In genomic region chr5:139964391-139964790, GRCm38 (mm10) we compare ENCODE assay signal across 20 mouse cellular contexts. TPM values are rescaled to one million over a fixed set of nuclear protein-coding genes. Genes with fewer than 3 reads are reported as not detected.
DNase-seq lines count a peak whose midpoint lies in the region; ATAC-seq and TF ChIP-seq lines count a peak whose summit lies in the region.
"Had no signal": no experiment of that assay in that cellular context is flagged by ENCODE, and none has a peak within 500 bp of the region (broad histone marks: within the 10 kb centered on the region; RNA-seq: fewer than 3 reads in every experiment).

No protein-coding gene starts in this region.

- no peak overlapping the region for H3K9ac ChIP-seq in embryonic facial prominence, embryonic 13.5 days
- H3K9ac ChIP-seq: forebrain, postnatal 0 days; heart, embryonic 15.5 days; kidney, embryonic 15.5 days; liver, embryonic 13.5 days; midbrain, embryonic 15.5 days had no signal

- no peak for TF ChIP-seq POLR2A in kidney, adult 2 months (IDR thresholded peaks at IDR 0.05; ENCODE audit: low read depth, low read length)

- 0 out of 2 replicates have a peak, but pooled peaks cover 4% of the 10 kb centered on the region for H3K27me3 ChIP-seq in embryonic facial prominence, embryonic 13.5 days
- no peaks in the 10 kb centered on the region for H3K27me3 ChIP-seq in embryonic facial prominence, embryonic 10.5 days (replicated peaks; ENCODE audit: low read depth, poor library complexity, severe bottlenecking)
- H3K27me3 ChIP-seq in kidney, adult 2 months (replicated peaks; ENCODE audit: control insufficient read depth, insufficient read depth, low read length) = no peaks in the 10 kb centered on the region
- H3K27me3 ChIP-seq: kidney, embryonic 15.5 days; liver, embryonic 13.5 days; midbrain, embryonic 15.5 days had no signal

- no peak overlapping the region for H3K4me3 ChIP-seq in embryonic facial prominence, embryonic 13.5 days
- no peak overlapping the region for H3K4me3 ChIP-seq in embryonic facial prominence, embryonic 10.5 days
- no peak overlapping the region for H3K4me3 ChIP-seq in kidney, adult 2 months (ENCODE audit: insufficient read depth, low read depth, low read length)
- H3K4me3 ChIP-seq: heart, embryonic 15.5 days; kidney, embryonic 15.5 days; liver, embryonic 13.5 days; midbrain, embryonic 15.5 days had no signal

- intact Hi-C loops in heart, postnatal 10 days (cut with DNase I) = no loop called here

- no peak for ATAC-seq in embryonic facial prominence, embryonic 13.5 days (ENCODE audit: insufficient number of reproducible peaks, insufficient read depth, low FRiP score, low TSS enrichment, low read depth)
- ATAC-seq: forebrain, postnatal 0 days; midbrain, embryonic 15.5 days had no signal

- DNase-seq in embryonic facial prominence, embryonic 10.5 days (ENCODE audit: low spot score) = no peak
- peak; percentile 47 for DNase-seq in kidney, postnatal 10 days
- DNase-seq in kidney, adult 2 months = no peak
- peak; percentile 49 for DNase-seq in MN1 (ENCODE audit: low spot score)
- DNase-seq in heart, postnatal 10 days = peak; percentile 46 to 48
- no peak for DNase-seq in spleen, postnatal 36 days (ENCODE audit: low spot score in 2 of 2)
- DNase-seq in adrenal gland, postnatal 10 days = no peak
- DNase-seq: adrenal gland, postnatal 25 days; cerebellum, adult 18-20 months; forebrain, postnatal 0 days; gastrocnemius, postnatal 10 days; liver, embryonic 13.5 days; right cerebral cortex, postnatal 14 days; thymus, postnatal 36 days had no signal

- H3K27ac ChIP-seq in embryonic facial prominence, embryonic 13.5 days = peak overlapping the region; percentile 51; the same call in 1 of the 2 replicates
- no peak overlapping the region for H3K27ac ChIP-seq in embryonic facial prominence, embryonic 10.5 days (replicated peaks)
- no peak overlapping the region for H3K27ac ChIP-seq in kidney, adult 2 months (ENCODE audit: insufficient read depth, low read depth, low read length)
- H3K27ac ChIP-seq: heart, embryonic 15.5 days; kidney, embryonic 15.5 days; liver, embryonic 13.5 days; midbrain, embryonic 15.5 days had no signal

- WGBS in embryonic facial prominence, embryonic 13.5 days = 23% methylated on average over 5 of the region's 5 CpGs
- 49% methylated on average over 5 of the region's 5 CpGs for WGBS in embryonic facial prominence, embryonic 10.5 days
- WGBS in kidney, adult 2 months = 50% methylated on average over 5 of the region's 5 CpGs

- H3K4me2 ChIP-seq in embryonic facial prominence, embryonic 13.5 days = no peak overlapping the region
- H3K4me2 ChIP-seq: heart, embryonic 15.5 days; kidney, embryonic 15.5 days; liver, embryonic 13.5 days; midbrain, embryonic 15.5 days had no signal

- no peak for TF ChIP-seq CTCF in kidney, adult 2 months (conservative IDR thresholded peaks at IDR 0.05; ENCODE audit: insufficient read depth, insufficient read length, low read depth, low read length)

- H3K36me3 ChIP-seq in embryonic facial prominence, embryonic 13.5 days = no peaks in the 10 kb centered on the region
- no peaks in the 10 kb centered on the region for H3K36me3 ChIP-seq in embryonic facial prominence, embryonic 10.5 days (replicated peaks)
- no peaks in the 10 kb centered on the region for H3K36me3 ChIP-seq in kidney, adult 2 months (ENCODE audit: control insufficient read depth, insufficient read depth, low read length)
- H3K36me3 ChIP-seq: heart, embryonic 15.5 days; kidney, embryonic 15.5 days; liver, embryonic 13.5 days; midbrain, embryonic 15.5 days had no signal

- peaks cover 28% of the 10 kb centered on the region for H3K4me1 ChIP-seq in embryonic facial prominence, embryonic 13.5 days
- H3K4me1 ChIP-seq in embryonic facial prominence, embryonic 10.5 days = peaks cover 11% of the 10 kb centered on the region
- H3K4me1 ChIP-seq in kidney, adult 2 months (ENCODE audit: control insufficient read depth, insufficient read depth, low read length) = peaks cover 2% of the 10 kb centered on the region; the same call in 1 of the 2 replicates
- H3K4me1 ChIP-seq: heart, embryonic 15.5 days; liver, embryonic 13.5 days; midbrain, embryonic 15.5 days had no signal

- H3K9me3 ChIP-seq in embryonic facial prominence, embryonic 13.5 days = no peaks in the 10 kb centered on the region
- no peaks in the 10 kb centered on the region for H3K9me3 ChIP-seq in embryonic facial prominence, embryonic 10.5 days
- H3K9me3 ChIP-seq: heart, embryonic 15.5 days; kidney, embryonic 15.5 days; liver, embryonic 13.5 days; midbrain, embryonic 15.5 days had no signal

RNA-seq across cellular contexts. Expression of gene Elfn1, which starts 56.6 kb away (rescaled TPM):
- polyA plus RNA-seq in embryonic facial prominence, embryonic 13.5 days (2015; fragmentation: Nextera tagmentation; extraction: Ambion mirVana) = 1.4 TPM in 2 replicates
- polyA plus RNA-seq in embryonic facial prominence, embryonic 10.5 days (2016; fragmentation: Nextera tagmentation; extraction: Ambion mirVana) = 0.12 and 0.40 TPM in 2 replicates
- 9.6 and 10.3 TPM in 2 replicates for polyA plus RNA-seq in kidney, adult 2 months (2012; rRNA removed)
- under 1 TPM; 0.45 to 0.60 TPM for total RNA-seq in heart, postnatal 10 days (2021)
- 1 to 10 TPM; 1.1 to 2.2 TPM for total RNA-seq in adrenal gland, postnatal 10 days (2021)
- total RNA-seq: megakaryocyte progenitor cell, adult 5-6 weeks; MEL had no signal

Comparison
In these comparisons a context has a peak if more than half of its experiments do, and no peak if none do; other contexts are left out.
1. DNase-seq: peak in kidney, postnatal 10 days (single experiment), MN1 (single experiment) and heart, postnatal 10 days (2 of 2); none in embryonic facial prominence, embryonic 10.5 days (single experiment), kidney, adult 2 months (single experiment), spleen, postnatal 36 days (0 of 2) and adrenal gland, postnatal 10 days (single experiment).